ENCODE assay signal across 8 mouse cellular contexts in genomic region chr11:85832231-85832924, GRCm38 (mm10). TPM values are rescaled to one million over a fixed set of nuclear protein-coding genes. Genes with fewer than 3 reads are reported as not detected.
DNase-seq lines count a peak whose midpoint lies in the region; ATAC-seq and TF ChIP-seq lines count a peak whose summit lies in the region.

Gene Tbx2 (plus strand): TSS chr11:85832551.

- H3K9ac ChIP-seq in ES-E14 (ENCODE audit: insufficient read depth, low read depth, low read length, poor library complexity, severe bottlenecking) = peak within 1 kb of the TSS; percentile 45
- peak within 1 kb of the TSS; percentile 99 for H3K9ac ChIP-seq in lung, embryonic 14.5 days

- peak within 1 kb of the TSS; percentile 93 for H3K4me2 ChIP-seq in lung, embryonic 14.5 days

- in situ Hi-C loops in ES-E14 (cut with MboI; ENCODE audit: low sequenced_read_pairs in 2 of 2, unreplicated experiment in 2 of 2) = no loop called here

- ATAC-seq in lung, embryonic 14.5 days (ENCODE audit: insufficient read depth) = peak; percentile 89

- peaks cover 0 to 4% of the 10 kb centered on the region in 2 experiments; a peak in 1 of 4 replicates for H3K4me1 ChIP-seq in ES-E14 (ENCODE audit: control insufficient read depth in 2 of 2, insufficient read depth in 2 of 2, low read length in 2 of 2, poor library complexity in 1 of 2)
- peaks cover 17% of the 10 kb centered on the region for H3K4me1 ChIP-seq in lung, embryonic 14.5 days (ENCODE audit: insufficient read depth)

- H3K9me3 ChIP-seq in ES-E14 (ENCODE audit: control insufficient read depth, insufficient read depth, low read depth, low read length) = no peaks in the 10 kb centered on the region
- no peaks in the 10 kb centered on the region for H3K9me3 ChIP-seq in lung, embryonic 14.5 days (ENCODE audit: low read depth, low read length)

- TF ChIP-seq CTCF in lung, embryonic 14.5 days (IDR thresholded peaks at IDR 0.05; ENCODE audit: low read depth) = 0 out of 2 replicates have a peak, but pooled peaks have one; percentile 22

- peaks cover 58% of the 10 kb centered on the region for H3K27me3 ChIP-seq in lung, embryonic 14.5 days (ENCODE audit: insufficient read depth, low read length)

- H3K27ac ChIP-seq in ES-E14 (ENCODE audit: insufficient read depth, low read depth, low read length, poor library complexity, severe bottlenecking) = no peak within 1 kb of the TSS
- H3K27ac ChIP-seq in lung, embryonic 14.5 days (ENCODE audit: low read depth) = peak within 1 kb of the TSS; percentile 99

- no peak for DNase-seq in ES-E14 (ENCODE audit: low read depth, low spot score)
- peak; percentile 84 for DNase-seq in embryo, embryonic 10 days (ENCODE audit: low spot score)
- peak; percentile 86 to 91 for DNase-seq in heart, adult 18-20 months
- DNase-seq in kidney, adult 18-20 months = peak; percentile 90
- peak; percentile 98 for DNase-seq in lung, embryonic 14.5 days
- DNase-seq in skeletal muscle tissue, adult 2 months (ENCODE audit: low read depth, low spot score) = peak; percentile 65
- DNase-seq in layer of hippocampus, postnatal 10 days (ENCODE audit: low spot score in 2 of 2) = no peak
- no peak for DNase-seq in frontal cortex, postnatal 10 days (ENCODE audit: low spot score in 2 of 2)

- WGBS in lung, embryonic 14.5 days = 1% methylated on average over 52 of the region's 52 CpGs

- H3K36me3 ChIP-seq in ES-E14 (ENCODE audit: control insufficient read depth, insufficient read depth, low read length, poor library complexity, severe bottlenecking) = no peaks in the 10 kb centered on the region
- H3K36me3 ChIP-seq in lung, embryonic 14.5 days (ENCODE audit: insufficient read depth) = peaks cover 36% of the 10 kb centered on the region

- H3K4me3 ChIP-seq in ES-E14 (ENCODE audit: insufficient read depth in 1 of 2, low read depth in 1 of 2, low read length in 2 of 2, poor library complexity in 1 of 2, severe bottlenecking in 1 of 2) = peak within 1 kb of the TSS; percentile 63
- peak within 1 kb of the TSS; percentile 80 for H3K4me3 ChIP-seq in lung, embryonic 14.5 days (ENCODE audit: low read depth, low read length)

TF ChIP-seq in ES-E14, 5 proteins besides CTCF, POLR2A, EP300 and RAD21:
- TF ChIP-seq CHD2 (IDR thresholded peaks at IDR 0.05; ENCODE audit: low read depth, low read length) (no peak), ZNF384 (IDR thresholded peaks at IDR 0.05; ENCODE audit: low read depth, low read length) (no peak), MAFK (IDR thresholded peaks at IDR 0.05; ENCODE audit: insufficient read depth, low read depth, low read length) (no peak), HCFC1 (IDR thresholded peaks at IDR 0.05; ENCODE audit: borderline replicate concordance, insufficient read depth, low read length) (no peak), ZC3H11A (IDR thresholded peaks at IDR 0.05; ENCODE audit: borderline replicate concordance, low read depth, low read length) (no peak)

RNA-seq across cellular contexts. Expression of gene Tbx2, which starts in this region (rescaled TPM):
- 0.48 and 0.80 TPM in 2 replicates for total RNA-seq in ES-E14 (2012; rRNA removed)
- 1 to 10 TPM; 3.9 to 4.9 TPM for total RNA-seq in heart, adult 18-20 months (2021)
- 61.4 and 67.5 TPM in 2 replicates for polyA plus RNA-seq in lung, embryonic 14.5 days (2014; fragmentation: Nextera tagmentation; extraction: Ambion mirVana)
- total RNA-seq in layer of hippocampus, postnatal 10 days (2021) = 1 to 10 TPM; 3.0 to 3.9 TPM

Comparison
In these comparisons a context has a peak if more than half of its experiments do, and no peak if none do; other contexts are left out.
1. DNase-seq: peak in embryo, embryonic 10 days (single experiment), heart, adult 18-20 months (2 of 2), kidney, adult 18-20 months (single experiment), lung, embryonic 14.5 days (single experiment) and skeletal muscle tissue, adult 2 months (single experiment); none in ES-E14 (single experiment), layer of hippocampus, postnatal 10 days (0 of 2) and frontal cortex, postnatal 10 days (0 of 2).